Mouse (Mus musculus) megakaryocyte, embryonic 14.5 days (primary cell): Measurements from ENCODE around the gene Rnf213.

Experiments
- FLI1 ChIP-seq: IDR thresholded peaks from 2 replicates; pipeline ENCODE4 v1.6.1; 2012; ENCODE audit warnings: low read length, inconsistent platforms, mixed read lengths
- GATA1 ChIP-seq: IDR thresholded peaks from 3 replicates; pipeline ENCODE4 v1.6.1; 2012; ENCODE audit warnings: mixed read lengths, low read length, inconsistent platforms, borderline replicate concordance

DNA sequence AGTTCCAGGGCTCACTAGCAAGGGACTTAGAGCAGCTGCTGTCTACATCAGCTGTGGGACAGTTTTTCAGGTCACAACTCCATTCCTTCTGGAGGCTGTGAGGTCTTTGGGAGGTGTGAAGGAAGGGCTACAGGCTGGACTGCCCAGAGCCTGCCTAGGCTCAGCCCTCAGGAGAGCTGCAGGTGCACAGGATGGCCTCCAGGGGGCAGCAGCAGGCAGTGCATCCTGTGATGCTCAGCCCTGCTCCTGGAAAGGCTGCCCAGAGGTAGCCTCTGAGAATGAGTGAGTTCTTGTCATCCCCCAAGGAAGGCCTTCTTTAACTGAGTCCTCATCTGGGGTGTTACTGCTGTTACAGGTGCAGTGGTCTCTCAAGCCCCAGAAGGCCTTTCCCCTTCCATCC lies 110.8 kb downstream of the Rnf213 start:
- TF ChIP-seq GATA1: no peak
- no peak for TF ChIP-seq FLI1
